Mouse (Mus musculus) megakaryocyte, adult 5-6 weeks (primary cell): ENCODE results near the gene Abhd8. TPM values are rescaled to one million over a fixed set of nuclear protein-coding genes. Genes with fewer than 3 reads are reported as not detected.
"Not testable (repeated sequence)": the region's sequence is repeated elsewhere in the genome, so short reads cannot be mapped to it uniquely, and the experiment has no call there.

Experiments used
- ATAC-seq: 2 replicates; pipeline ENCODE4 v1.8.0; 2016; ENCODE audit warnings: mild to moderate bottlenecking, inconsistent platforms; ENCODE audit not compliant: poor library complexity, severe bottlenecking
- total RNA-seq, 2 experiments: library from RNA; stranded (forward) in 1 of 2; stranded (reverse) in 1 of 2; fragments of 153-499, 151-499 nt in 1 of 2; fragments of 221-1000, 200-1000 nt in 1 of 2; gene quantifications; 2 replicates each; pipeline versions ENCODE4 v1.2.3 to v1.2.4; 2015 to 2017

Gene Abhd8
- total RNA-seq, 2 experiments from 2014 or later: 2.4 to 5.8 TPM

GRCm38 (mm10) chr8:71462786-71463185 is 669 bp downstream of the Abhd8 start:
- peak; percentile 13 for ATAC-seq

- no peak for ATAC-seq
These were observed 1.3 kb downstream of the Abhd8 start for GRCm38 (mm10) chr8:71462191-71462590.

DNA sequence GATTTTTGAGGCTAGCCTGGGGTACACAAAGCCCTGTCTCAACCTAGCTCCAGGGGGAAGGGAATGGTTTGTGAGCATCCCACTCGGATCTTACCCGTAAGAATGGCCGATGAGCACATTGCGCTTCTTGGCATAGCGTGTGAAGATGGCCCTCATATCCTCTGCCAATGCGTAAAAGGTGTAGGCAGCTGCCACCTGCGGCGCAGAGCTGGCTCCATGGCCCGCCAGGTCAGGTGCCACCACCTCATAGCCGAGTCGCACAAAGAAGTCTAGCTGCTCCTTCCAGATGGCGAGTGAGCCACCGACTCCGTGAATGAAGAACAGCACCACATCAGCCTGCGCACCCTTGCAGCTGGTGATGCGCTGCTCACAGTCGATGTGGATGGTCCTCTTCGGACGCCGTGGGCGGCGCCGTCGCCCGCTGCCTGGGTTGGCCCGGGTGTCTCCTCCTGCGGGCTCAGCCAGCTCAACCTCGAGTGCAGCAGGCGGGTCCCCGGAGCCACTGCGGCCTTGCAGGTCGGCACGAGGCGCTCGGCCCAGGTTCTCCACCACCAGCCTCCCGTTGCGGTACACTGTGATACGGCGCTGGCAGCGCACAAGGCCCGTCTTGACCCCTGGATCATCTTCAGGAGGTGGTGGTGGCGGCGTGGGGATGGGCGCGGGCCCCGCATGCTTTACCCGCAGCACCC is 2.2 kb downstream of the Abhd8 start:
- ATAC-seq: no peak

- ATAC-seq: no peak
These were observed 2.7 kb downstream of the Abhd8 start for GRCm38 (mm10) chr8:71460716-71461115.

DNA sequence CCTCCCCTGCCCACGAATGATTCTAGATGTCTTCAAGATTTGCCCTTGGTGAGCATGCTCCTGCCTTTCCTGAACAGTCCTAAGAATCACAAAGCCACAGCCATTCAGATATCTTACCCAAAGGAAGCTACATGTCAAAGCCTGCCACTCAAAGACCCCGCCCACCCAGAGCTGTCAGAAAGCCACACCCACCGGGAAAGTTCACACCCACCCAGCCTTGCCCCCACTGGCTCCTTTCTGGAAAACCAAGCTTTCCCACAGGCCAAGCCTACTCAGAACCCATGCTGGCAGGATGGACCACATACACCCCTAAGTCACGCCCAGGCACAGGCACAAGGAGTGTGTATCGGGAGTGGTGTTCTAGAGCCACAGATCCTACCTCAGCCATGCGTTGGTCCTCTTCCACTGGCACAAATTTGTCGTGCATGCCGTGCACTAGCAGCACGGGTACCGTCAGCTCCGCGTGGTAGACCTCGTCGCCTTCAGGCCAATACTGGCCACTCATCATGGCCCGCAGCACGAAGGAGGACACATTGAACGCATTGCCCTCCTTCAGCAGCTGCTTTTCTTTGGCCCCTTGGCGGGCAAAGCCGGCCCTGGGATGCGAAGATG is 5.7 kb downstream of the Abhd8 start:
- ATAC-seq: no peak

GRCm38 (mm10) chr8:71456906-71457305 is 6.5 kb downstream of the Abhd8 start:
- no peak for ATAC-seq

- ATAC-seq: no peak
These were observed 8.8 kb downstream of the Abhd8 start for GRCm38 (mm10) chr8:71454668-71455067.

GRCm38 (mm10) chr8:71452669-71453068 is 10.8 kb downstream of the Abhd8 start:
- ATAC-seq: no peak

- ATAC-seq: no peak
These were observed 11.7 kb downstream of the Abhd8 start for GRCm38 (mm10) chr8:71451777-71452176.

DNA sequence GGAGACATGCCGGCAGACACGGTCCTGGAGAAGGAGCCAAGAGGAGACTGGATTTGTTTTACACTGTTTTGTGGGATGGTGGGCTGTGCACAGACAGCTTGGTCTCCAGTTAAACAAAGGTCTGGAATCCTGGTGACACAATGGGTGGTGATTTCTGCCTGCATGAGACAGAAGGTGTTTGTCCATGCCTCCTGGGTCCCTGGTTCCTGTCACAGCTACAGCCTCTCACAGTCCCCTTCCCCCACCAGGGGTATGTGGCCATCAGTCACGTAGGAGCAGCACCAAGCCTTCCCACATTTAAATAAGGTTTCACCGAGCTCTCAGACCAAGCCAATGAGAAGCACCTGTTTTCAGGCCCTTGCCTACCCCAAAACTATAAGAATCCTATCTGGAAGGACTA is 12.1 kb downstream of the Abhd8 start:
- no peak for ATAC-seq

GRCm38 (mm10) chr8:71445096-71445495 is 18.4 kb downstream of the Abhd8 start:
- ATAC-seq: no peak

- peak; percentile 86 for ATAC-seq
These were observed 22.1 kb downstream of the Abhd8 start for GRCm38 (mm10) chr8:71441404-71441803.

DNA sequence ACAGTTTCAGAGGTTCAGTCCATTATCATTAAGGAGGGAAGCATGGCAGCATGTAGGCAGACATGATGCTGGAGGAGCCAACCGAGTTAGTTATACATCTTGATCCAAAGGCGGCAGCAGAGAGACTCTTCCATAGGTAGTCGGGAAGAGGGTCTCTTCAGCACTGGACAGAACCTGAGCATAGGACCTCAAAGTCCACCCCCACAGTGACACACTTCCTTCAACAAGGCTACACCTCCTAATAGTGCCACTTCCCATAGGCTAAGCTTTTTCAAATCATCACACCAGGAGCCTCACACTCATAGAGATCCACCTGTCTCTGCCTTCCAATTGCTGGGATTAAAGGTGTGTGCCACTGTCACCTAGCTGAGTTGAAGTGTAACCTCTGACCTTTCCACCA is 26.4 kb downstream of the Abhd8 start:
- ATAC-seq: no peak

DNA sequence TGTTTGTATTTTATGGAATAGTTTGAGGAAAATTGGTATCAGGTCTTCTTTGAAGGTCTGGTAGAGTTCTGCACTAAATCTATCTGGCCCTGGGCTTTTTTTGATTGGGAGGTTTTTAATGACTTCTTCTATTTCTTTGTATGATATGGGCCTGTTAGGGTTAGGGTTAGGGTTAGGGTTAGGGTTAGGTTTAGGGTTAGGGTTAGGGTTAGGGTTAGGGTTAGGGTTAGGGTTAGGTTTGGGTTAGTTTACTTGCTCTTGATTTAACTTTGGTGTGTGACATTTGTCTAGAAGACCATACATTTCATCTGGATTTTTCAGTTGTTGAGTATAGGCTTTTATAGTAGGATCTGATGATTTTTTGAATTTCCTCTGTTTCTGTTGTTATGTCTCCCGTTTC is 30.5 kb downstream of the Abhd8 start:
- not testable (repeated sequence) for ATAC-seq

DNA sequence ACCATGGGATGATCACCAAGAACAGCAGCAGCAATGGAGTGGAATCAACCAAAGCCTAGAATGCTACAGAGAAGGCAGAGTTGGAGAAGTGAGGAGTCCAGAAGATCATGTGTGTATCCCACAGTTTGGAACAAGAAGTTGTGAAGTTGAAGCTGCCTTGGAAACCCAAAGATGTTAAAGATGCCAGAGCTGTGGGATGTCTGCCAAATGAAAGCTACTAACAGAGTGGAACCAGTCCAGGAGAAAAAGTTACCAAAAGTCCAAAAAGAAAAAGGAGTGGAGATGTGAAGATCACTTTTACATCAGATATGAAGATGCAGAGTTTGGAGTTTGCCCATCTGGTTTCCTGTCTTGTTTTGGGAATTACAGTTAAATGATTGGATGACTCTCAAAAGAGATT is 41.3 kb downstream of the Abhd8 start:
- no peak for ATAC-seq

- 0 out of 2 replicates have a peak, but pooled peaks have one; percentile 36 for ATAC-seq
These were observed 51.8 kb downstream of the Abhd8 start for GRCm38 (mm10) chr8:71411535-71412273.

DNA sequence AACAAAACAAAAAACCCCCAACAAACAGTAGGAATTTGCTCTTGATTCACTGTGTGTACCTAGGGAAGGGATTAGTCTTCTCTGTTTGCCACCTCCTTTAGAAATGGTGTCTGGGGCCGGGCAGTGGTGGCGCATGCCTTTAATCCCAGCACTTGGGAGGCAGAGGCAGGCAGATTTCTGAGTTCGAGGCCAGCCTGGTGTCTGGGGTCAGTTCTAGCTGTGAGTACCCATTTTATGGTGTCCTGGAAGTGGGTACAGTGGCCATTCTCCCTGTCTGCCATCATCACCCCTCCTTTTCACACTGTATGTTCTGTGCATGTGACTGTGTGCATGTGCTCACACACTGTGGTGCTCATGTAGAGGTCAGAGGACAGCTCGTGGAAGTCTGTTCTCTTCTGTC is 55.2 kb downstream of the Abhd8 start:
- no peak for ATAC-seq

GRCm38 (mm10) chr8:71407441-71407840 is 56.0 kb downstream of the Abhd8 start:
- no peak for ATAC-seq
